Comparison of ENCODE assay signal across 8 mouse cellular contexts in genomic region chr4:74242176-74242575, GRCm38 (mm10). TPM values are rescaled to one million over a fixed set of nuclear protein-coding genes. Genes with fewer than 3 reads are reported as not detected.
DNase-seq lines count a peak whose midpoint lies in the region; ATAC-seq and TF ChIP-seq lines count a peak whose summit lies in the region.

Gene Kdm4c (plus strand): TSS chr4:74242497.

- no peaks in the 10 kb centered on the region for H3K9me3 ChIP-seq in midbrain, embryonic 13.5 days

- H3K4me3 ChIP-seq in bone marrow macrophage, adult 2 months (ENCODE audit: insufficient read depth, low read length): no peak within 1 kb of the TSS
- H3K4me3 ChIP-seq in midbrain, embryonic 13.5 days (replicated peaks): no peak within 1 kb of the TSS

- no peak for TF ChIP-seq CTCF in bone marrow macrophage, adult 2 months (IDR thresholded peaks at IDR 0.05; ENCODE audit: low read depth, low read length)

- H3K4me1 ChIP-seq in bone marrow macrophage, adult 2 months (ENCODE audit: control insufficient read depth, insufficient read depth, low read length): no peaks in the 10 kb centered on the region
- no peaks in the 10 kb centered on the region for H3K4me1 ChIP-seq in midbrain, embryonic 13.5 days (replicated peaks)

- H3K27me3 ChIP-seq in midbrain, embryonic 13.5 days: no peaks in the 10 kb centered on the region

- no peaks in the 10 kb centered on the region for H3K36me3 ChIP-seq in midbrain, embryonic 13.5 days

- 60% methylated on average over 1 of the region's 1 CpGs for WGBS in midbrain, embryonic 13.5 days

- intact Hi-C loops in heart, postnatal 36 days (cut with DNase I): no loop called here

- DNase-seq in layer of hippocampus, adult 8-10 months (ENCODE audit: low spot score in 2 of 2): no peak
- no peak for DNase-seq in layer of hippocampus, adult 11-12 months (ENCODE audit: low spot score)
- no peak for DNase-seq in heart, postnatal 36 days
- no peak for DNase-seq in gastrocnemius, adult 18-20 months (ENCODE audit: low spot score)
- DNase-seq in urinary bladder, postnatal 10 days (ENCODE audit: low spot score): no peak
- DNase-seq in spleen, adult 18-20 months: no peak

- no peak for TF ChIP-seq POLR2A in bone marrow macrophage, adult 2 months (IDR thresholded peaks at IDR 0.05; ENCODE audit: borderline replicate concordance, low read depth, low read length)

- no peak within 1 kb of the TSS for H3K4me2 ChIP-seq in midbrain, embryonic 13.5 days (replicated peaks)

- H3K27ac ChIP-seq in bone marrow macrophage, adult 2 months (ENCODE audit: insufficient read depth, low read depth, low read length): no peak within 1 kb of the TSS
- no peak within 1 kb of the TSS for H3K27ac ChIP-seq in midbrain, embryonic 13.5 days

- H3K9ac ChIP-seq in midbrain, embryonic 13.5 days (replicated peaks): no peak within 1 kb of the TSS

- ATAC-seq in midbrain, embryonic 13.5 days: no peak

RNA-seq across cellular contexts. Expression of gene Kdm4c, which starts in this region (rescaled TPM):
- 10 to 100 TPM; 27.8 to 31.6 (median 28.4) TPM for total RNA-seq in layer of hippocampus, adult 8-10 months (2022)
- polyA plus RNA-seq in bone marrow macrophage, adult 2 months (2012; ENCODE audit: insufficient read depth, insufficient read length, missing spikeins): 20.4 and 21.6 TPM in 2 replicates
- total RNA-seq in heart, postnatal 36 days (2021): 10 to 100 TPM; 12.4 to 13.0 TPM
- polyA plus RNA-seq in midbrain, embryonic 13.5 days (2015; fragmentation: Nextera tagmentation; extraction: Ambion mirVana): 17.2 and 17.6 TPM in 2 replicates
- total RNA-seq in gastrocnemius, adult 18-20 months (2021): 1 to 10 TPM; 7.6 to 8.3 TPM
